Mouse (Mus musculus) ovary, adult 18-20 months (tissue): Measurements from ENCODE around the gene Csad.

Experiments used
- DNase-seq: peaks from one replicate; pipeline ENCODE4 v3.0.0; 2022; ENCODE audit warnings: low spot score, mixed read lengths

The Csad gene

GRCm38 (mm10) chr15:102202971-102203834 is 1.3 kb downstream of the Csad start, which contains the start of gene Zfp740:
TSS of gene Zfp740 (plus strand) at chr15:102203249.
- peak; percentile 98 for DNase-seq

DNA sequence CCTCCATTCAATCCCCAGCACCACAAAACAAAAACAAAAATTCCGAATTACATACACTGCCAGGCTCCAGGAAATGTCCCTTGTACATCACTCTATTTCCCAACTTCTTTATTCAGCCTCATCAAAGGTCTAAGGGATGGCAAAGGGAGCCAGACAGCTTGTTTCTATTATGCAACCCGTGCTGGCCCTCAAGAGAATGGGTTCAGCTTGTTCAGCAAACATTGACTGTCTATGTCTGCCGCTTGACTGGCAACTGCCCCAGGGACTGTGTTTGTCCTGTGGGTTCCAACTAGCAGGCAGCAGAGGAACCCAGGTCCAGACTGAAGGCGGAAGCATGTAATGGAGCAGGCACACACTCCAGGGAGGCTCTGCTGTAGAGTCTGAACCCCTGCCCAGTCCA is 5.7 kb downstream of the Csad start:
- no peak for DNase-seq

- no peak for DNase-seq
Observed at GRCm38 (mm10) chr15:102195373-102195772, 9.2 kb downstream of the Csad start.

- no peak for DNase-seq
Observed at GRCm38 (mm10) chr15:102194439-102194838, 10.1 kb downstream of the Csad start.

GRCm38 (mm10) chr15:102193652-102194051 is 10.9 kb downstream of the Csad start:
- no peak for DNase-seq

DNA sequence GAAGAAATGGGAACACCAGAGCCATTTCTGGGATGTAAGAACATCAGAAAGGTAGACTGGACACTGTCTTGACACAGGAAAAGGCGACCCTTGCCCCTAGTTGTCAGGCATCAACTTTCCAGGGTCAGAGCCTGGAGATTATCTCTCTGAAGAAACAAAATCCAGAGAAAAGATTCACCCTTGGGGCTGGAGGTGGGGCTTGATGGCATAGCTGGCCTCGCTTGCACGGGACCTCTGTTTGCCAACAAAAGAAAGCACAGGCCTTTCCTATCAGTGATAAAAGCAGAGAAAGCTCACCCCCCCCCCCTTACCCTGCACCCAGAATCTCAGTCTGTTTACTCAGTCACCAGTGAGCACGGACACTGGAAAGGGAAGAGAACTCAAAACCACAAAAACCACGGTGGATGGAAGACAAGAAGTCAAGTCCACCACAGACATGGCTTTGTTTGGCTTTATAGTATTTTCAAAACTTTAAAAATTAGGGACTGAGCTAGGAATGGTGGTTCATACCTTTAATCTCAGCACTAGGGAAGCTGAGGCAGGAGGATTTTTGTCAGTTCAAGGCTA is 11.6 kb downstream of the Csad start:
- DNase-seq, result peak; percentile 53

DNA sequence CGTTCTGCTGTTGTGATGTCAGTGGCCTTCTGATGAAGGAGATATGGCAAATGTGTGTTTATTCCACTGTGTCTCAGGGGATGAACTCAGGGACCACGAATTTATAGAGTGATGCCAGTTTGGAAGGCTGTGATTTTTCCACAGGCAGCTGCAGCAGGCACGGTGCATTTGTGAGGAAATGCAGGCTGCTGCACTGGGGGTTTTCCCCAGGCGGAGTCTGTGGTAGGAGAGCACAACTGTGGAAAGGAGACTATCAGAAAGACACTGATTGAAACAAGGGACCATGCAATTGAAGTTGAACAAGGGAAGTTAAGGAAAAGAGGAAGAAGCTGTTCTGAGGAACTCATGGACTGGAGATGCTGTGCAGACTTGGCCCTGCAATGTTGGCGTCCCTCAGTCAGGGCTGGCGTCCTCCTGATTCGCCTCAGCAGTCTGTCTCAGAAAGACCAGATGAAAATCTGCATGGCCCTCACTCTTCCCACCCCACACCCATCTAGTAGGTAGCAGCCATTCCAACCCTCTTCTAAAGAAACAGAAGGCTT is 12.2 kb downstream of the Csad start:
- DNase-seq, result no peak

GRCm38 (mm10) chr15:102191699-102192098 is 12.8 kb downstream of the Csad start:
- DNase-seq, result no peak

DNA sequence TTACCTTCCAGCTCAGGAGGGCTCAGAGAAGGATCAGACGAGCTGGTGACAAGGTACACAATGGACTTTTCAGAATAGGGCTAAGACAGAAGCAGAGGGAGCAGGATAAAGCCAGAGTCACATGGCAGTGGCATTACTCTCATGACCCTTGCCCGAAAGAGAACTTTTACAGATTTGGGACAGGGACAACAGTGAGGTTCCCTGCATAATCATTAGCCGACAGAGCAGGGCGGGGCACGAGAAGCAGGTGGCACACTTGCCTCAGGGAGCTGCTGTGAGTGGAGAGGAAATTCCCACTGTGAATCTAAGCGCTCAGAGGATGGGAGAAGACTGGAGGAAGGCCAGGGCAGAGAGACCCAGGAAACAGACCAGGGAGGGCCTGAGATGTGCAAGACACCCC is 15.6 kb downstream of the Csad start:
- no peak for DNase-seq

GRCm38 (mm10) chr15:102188096-102188495 is 16.4 kb downstream of the Csad start:
- DNase-seq, result no peak

- DNase-seq, result no peak
Observed at GRCm38 (mm10) chr15:102186239-102186638, 18.3 kb downstream of the Csad start.

GRCm38 (mm10) chr15:102183076-102183475 is 21.4 kb downstream of the Csad start:
- no peak for DNase-seq

DNA sequence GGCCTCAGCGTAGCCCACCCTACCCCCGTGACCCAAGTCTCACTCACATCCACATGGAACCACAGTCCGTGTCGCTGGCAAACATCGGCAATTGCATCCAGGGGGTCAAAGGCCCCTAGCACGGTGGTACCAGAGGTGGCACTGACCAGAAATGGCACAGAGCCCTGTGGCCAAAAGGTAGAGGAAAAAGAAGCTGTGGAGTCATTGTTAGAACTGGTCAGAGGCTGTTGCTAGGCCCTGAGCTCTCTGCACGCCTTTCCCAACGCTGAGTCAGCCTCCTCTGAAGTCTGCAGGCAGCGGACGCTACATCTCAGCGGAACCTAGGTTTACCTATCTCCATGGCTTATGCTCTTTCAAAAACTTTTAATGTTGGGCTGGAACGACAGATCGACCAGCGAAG is 24.6 kb downstream of the Csad start:
- no peak for DNase-seq

DNA sequence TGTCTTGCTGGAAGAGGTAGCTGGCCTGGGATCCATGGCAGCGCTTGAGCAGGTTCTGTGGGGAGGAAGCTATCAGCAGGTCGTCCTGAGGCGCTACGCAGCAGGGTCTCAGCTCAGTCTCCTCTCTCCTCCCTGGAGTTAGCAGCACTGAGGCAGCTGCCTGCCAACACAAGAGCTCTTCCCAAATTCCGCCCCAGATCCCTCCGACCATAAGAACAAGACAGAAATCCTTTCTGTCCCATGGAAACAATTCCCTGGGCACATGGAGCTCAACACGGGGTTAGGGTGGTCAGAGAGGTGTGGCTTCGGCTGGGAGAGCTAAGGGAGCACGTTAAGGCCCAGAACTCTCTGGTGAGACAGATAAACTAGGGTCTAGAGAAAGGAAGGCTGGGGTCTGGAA is 25.4 kb downstream of the Csad start:
- no peak for DNase-seq

DNA sequence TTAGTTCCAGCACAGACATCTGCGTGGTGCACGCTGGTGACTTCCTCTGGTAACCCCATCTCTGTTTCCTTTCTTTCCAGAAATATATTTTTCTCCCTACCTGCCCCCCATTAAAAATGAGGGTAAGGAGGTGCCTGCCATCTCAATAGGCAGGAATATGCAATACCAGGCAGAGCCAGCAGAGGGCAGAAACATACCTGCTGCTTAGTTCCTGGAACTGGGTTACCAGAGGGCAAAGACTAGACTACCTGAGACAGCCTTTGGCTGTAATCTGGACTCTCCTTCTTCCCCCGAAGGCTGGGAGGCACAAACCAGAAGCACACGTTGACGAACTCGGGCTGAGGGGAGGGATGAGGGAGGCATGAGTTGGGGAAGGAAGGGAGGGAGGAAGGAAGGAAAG is 26.2 kb downstream of the Csad start:
- peak; percentile 46 for DNase-seq

DNA sequence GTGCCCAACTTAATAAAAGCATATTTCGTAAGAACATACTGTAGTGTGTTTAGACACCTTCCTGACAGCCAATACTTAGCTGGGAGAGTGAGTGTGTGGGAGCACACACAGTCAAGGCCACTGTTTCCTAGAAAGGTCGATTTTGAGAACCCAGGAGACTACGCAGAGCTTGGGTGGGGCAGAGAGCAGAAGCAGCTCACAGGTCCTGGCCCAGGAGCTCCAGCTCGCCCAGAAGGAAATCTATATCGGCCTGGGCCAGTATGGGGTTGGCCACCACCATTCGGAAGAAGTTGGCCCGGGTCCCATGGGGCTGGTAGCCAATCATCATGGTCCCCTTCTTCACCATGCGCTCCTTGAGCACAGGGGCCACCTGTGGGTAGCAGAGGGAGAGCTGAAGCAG is 27.1 kb downstream of the Csad start:
- DNase-seq, result no peak

DNA sequence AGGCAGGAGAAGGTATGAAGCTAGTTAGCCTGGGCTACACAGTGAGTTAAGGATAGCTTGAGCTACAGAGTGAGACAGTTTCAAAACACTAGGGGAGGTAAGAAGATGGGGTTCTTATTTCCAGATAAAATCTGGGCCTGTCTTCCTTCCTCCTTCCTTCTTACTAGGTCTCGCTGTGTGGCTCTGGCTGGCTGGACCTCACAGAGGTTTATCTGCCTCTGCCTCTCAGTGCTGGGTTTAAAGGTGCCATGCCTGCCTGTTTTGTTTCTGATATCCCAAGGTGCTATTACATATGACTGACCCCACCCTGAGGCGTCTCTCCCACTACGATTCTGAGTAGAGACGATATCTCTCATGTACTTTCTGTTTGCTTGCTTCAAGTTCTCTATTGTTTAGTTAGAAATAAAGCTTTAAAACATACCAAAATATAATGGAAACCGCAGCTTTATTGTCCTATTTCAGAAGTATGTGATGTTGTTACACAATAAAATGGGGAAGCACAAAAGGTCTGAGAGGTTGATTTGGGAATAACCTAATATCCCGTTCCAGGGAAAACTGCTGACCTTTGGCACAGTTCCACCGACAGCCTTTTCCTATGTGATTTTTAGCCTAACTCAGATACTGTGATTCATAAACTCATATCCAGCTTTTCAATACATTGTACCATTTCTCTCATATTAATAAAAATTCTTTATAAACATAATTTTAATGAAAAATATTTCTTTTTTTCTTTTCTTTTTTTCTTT is 27.8 kb downstream of the Csad start:
- no peak for DNase-seq

DNA sequence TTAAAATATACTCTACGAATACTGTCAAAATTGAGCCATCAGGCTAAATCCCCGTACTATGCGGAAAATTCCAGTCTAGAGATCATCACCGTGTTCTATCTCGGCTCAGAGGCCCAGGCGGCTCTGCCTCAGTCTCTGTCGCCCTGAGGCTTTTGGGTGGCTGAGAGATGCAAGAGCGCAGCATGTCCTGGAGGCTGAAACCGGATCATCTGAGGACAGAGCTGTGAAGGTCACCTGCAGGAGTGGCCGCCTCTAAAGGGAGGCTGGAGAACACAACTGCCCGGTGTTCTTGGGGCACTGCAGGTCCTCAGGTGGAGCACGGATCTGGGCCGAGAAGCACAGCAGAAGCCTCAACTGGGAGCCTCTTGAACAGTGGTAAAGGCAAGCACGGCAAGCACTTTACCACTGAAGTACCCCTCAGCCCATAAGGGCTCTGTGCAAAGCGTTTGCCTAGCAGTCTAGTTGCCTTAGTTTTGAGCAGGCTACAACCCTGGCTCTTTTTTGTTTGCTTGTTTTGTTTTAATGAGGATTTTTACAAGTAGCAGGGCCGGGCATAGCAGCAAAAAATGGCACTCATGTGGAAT is 28.7 kb downstream of the Csad start:
- no peak for DNase-seq

DNA sequence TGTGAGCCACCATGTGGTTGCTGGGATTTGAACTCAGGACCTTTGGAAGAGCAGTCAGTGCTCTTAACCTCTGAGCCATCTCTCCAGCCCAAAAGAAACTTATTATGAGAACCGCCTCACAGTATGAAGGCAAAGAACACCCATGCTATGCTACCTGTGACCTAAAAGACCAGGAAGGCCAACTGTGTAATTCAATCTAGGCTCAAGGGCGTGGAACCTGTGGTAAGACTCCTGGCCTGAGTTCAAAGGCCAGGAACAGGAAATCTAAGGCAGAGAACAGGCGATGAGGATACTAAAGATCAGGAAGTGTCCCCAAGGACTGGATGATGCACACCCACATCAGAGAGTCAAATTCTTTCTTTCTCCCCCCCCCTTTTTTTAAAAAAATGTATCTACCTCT is 30.9 kb downstream of the Csad start:
- DNase-seq, result no peak

DNA sequence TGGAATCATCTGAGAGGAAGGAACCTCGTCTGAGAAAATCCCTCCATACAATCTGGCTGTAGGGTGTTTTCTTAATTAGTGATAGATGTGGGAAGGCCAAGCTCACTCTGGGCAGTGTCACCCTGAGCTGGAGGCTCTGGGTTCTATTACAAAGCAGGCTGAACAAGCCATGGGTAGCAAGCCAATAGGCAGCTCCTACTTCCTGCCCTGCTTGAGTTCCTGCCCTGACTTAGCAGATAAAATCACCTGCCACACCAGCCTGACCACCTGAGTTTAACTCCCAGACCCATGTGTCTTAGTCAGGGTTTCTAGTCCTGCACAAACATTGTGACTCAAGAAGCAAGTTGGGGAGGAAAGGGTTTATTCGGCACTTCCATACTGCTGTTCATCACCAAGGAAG is 35.5 kb downstream of the Csad start:
- no peak for DNase-seq

GRCm38 (mm10) chr15:102167620-102168021 is 36.9 kb downstream of the Csad start:
- DNase-seq, result no peak

DNA sequence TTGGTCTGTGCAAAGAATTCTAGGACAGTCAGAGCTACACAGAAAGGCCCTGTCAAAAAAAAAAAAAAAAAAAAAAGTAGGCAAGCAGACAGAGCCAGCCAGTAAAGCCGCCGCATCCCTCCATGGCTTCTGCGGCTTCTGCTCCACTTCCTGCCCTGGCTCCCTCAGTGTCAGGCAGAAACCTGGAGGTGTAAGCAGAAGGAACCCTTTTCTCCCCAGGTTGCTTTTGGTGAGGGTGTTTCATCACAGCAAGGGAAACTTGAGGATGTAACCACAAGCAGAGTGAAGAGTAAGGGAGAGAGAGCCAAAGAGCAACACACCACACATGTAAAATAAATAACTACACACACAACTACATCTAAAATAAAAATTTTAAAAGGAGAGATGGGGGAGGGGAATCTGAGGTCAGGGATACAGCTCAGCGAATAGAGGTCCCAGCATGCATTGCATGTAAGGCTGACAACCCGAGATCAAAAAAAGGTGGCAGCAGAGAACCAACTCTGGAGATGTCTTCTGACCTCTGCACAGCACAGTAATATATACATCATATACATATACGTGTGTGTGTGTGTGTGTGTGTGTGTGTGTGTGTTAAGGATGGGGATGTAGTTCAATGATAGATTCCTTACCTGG is 38.9 kb downstream of the Csad start:
- no peak for DNase-seq
